Mouse (Mus musculus): ENCODE measurements around the gene Fgg.

DNA sequence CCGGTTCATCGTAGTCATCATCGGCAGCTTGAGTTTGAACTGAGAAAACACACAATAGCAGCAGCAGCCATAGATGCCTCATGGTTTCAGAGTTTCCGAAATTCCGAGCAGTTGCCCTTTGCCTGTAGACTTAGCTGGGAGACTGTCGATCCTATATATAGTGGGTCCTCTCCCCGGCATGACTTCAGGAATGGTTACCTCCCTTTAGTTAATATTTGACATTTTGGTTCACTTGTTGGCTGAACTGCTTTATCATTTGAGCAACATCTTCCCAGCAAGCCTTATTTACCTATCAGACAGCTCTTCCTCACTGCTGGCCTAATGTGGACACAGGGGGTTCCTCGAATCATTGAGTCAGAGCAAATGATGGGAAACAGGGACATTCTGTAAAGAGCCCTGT, 42.2 kb downstream of the Fgg start, which contains the start of gene Fgb:
- TF ChIP-seq ZNF384 (IDR thresholded peaks at IDR 0.05; ENCODE audit: low read depth, low read length), result no peak
- TF ChIP-seq ZC3H11A (IDR thresholded peaks at IDR 0.05; ENCODE audit: borderline replicate concordance, low read depth, low read length), result no peak
- TF ChIP-seq HCFC1 (IDR thresholded peaks at IDR 0.05; ENCODE audit: borderline replicate concordance, insufficient read depth, low read length), result no peak
- TF ChIP-seq CHD2 (IDR thresholded peaks at IDR 0.05; ENCODE audit: low read depth, low read length), result no peak
- no peak for TF ChIP-seq MAFK (IDR thresholded peaks at IDR 0.05; ENCODE audit: insufficient read depth, low read depth, low read length)

All from ES-E14 (cell line).